Mouse (Mus musculus): ENCODE measurements around the gene Plekhh2. TPM values are rescaled to one million over a fixed set of nuclear protein-coding genes. Genes with fewer than 3 reads are reported as not detected.

Gene Plekhh2
- total and polyA plus RNA-seq, 3 experiments = 0.21 to 1.7 (median 1.1) TPM

GRCm38 (mm10) chr17:84611500-84611899 lies 99.8 kb downstream of the Plekhh2 start:
- Histone ChIP-seq H3K27ac (ENCODE audit: insufficient read depth, low read depth) (peak overlapping the region; percentile 70), H3K4me2 (ENCODE audit: insufficient read depth, low read depth, poor library complexity, severe bottlenecking) (peak overlapping the region; percentile 86), H3K79me2 (replicated peaks; ENCODE audit: control insufficient read depth, extremely low read depth, insufficient read depth, poor library complexity, severe bottlenecking) (no peaks in the 10 kb centered on the region), H3K36me3 (replicated peaks in 1 of 2; ENCODE audit: control insufficient read depth in 1 of 2, insufficient read depth in 1 of 2, low read length in 1 of 2) (peaks cover 14% of the 10 kb centered on the region in 2 experiments), H3K4me3 (replicated peaks in 1 of 3; ENCODE audit: low read depth in 2 of 3, low read length in 2 of 3, poor library complexity in 1 of 3) (peak overlapping the region in 2 of 3 experiments; percentile 7 to 31), H3K9ac (ENCODE audit: insufficient read depth, low read depth) (peak overlapping the region; percentile 62), H3K4me1 (ENCODE audit: control insufficient read depth in 1 of 2, insufficient read depth in 2 of 2) (peaks cover 33 to 61% of the 10 kb centered on the region in 2 experiments), H3K27me3 (replicated peaks) (no peaks in the 10 kb centered on the region), H3K9me3 (replicated peaks; ENCODE audit: low read length) (peaks cover 10% of the 10 kb centered on the region)
- in situ Hi-C loops (cut with MboI; ENCODE audit: low pct_ligation_motif_present, low pct_unique_long_range_greater_than_20kb, low sequenced_read_pairs) (no loop called here), dilution Hi-C loops (cut with MboI; ENCODE audit: extremely low pct_ligation_motif_present, extremely low pct_unique_long_range_greater_than_20kb, low sequenced_read_pairs) (no loop called here)
- no peak for DNase-seq (ENCODE audit: extremely low read depth)
- TF ChIP-seq HCFC1 (IDR thresholded peaks at IDR 0.05; ENCODE audit: low read depth, low read length) (no peak), MEF2A (IDR thresholded peaks at IDR 0.05; ENCODE audit: borderline replicate concordance, low read depth, low read length) (no peak), UBTF (IDR thresholded peaks at IDR 0.05; ENCODE audit: low read depth, low read length) (no peak), USF1 (IDR thresholded peaks at IDR 0.05; ENCODE audit: low read depth, low read length) (no peak), ZNF384 (IDR thresholded peaks at IDR 0.05; ENCODE audit: low read depth, low read length) (peak; percentile 70), POLR2A (IDR thresholded peaks at IDR 0.05; ENCODE audit: low read depth, low read length) (0 out of 2 replicates have a peak, but pooled peaks have one; percentile 17), ZKSCAN1 (IDR thresholded peaks at IDR 0.05; ENCODE audit: borderline replicate concordance, low read depth, low read length) (no peak), MAX (IDR thresholded peaks at IDR 0.05; ENCODE audit: low read length) (no peak), CTCF (conservative IDR thresholded peaks at IDR 0.05 in 1 of 2, IDR thresholded peaks at IDR 0.05 in 1 of 2; ENCODE audit: low read depth in 2 of 2, low read length in 2 of 2) (no peak), NRF1 (IDR thresholded peaks at IDR 0.05; ENCODE audit: low read depth, low read length) (no peak), ELF1 (IDR thresholded peaks at IDR 0.05; ENCODE audit: low read depth, low read length) (peak; percentile 48; the same call in 1 of the 2 replicates), IRF4 (IDR thresholded peaks at IDR 0.05; ENCODE audit: low read depth, low read length) (0 out of 2 replicates have a peak, but pooled peaks have one; percentile 4), MAFK (IDR thresholded peaks at IDR 0.05; ENCODE audit: insufficient replicate concordance, low read length) (no peak), CHD1 (IDR thresholded peaks at IDR 0.05; ENCODE audit: low read depth, low read length) (0 out of 2 replicates have a peak, but pooled peaks have one; percentile 64), GABPA (IDR thresholded peaks at IDR 0.05; ENCODE audit: insufficient replicate concordance, low read depth, low read length) (no peak), ZMIZ1 (IDR thresholded peaks at IDR 0.05; ENCODE audit: low read depth, low read length) (no peak), CHD2 (IDR thresholded peaks at IDR 0.05; ENCODE audit: low read length) (no peak), TBP (conservative IDR thresholded peaks at IDR 0.05; ENCODE audit: low read depth, low read length) (peak; percentile 35; the same call in 1 of the 2 replicates), ZC3H11A (IDR thresholded peaks at IDR 0.05; ENCODE audit: low read depth, low read length) (no peak), SIN3A (IDR thresholded peaks at IDR 0.05; ENCODE audit: low read length) (0 out of 2 replicates have a peak, but pooled peaks have one; percentile 20), SMC3 (IDR thresholded peaks at IDR 0.05; ENCODE audit: low read depth, low read length) (no peak), TCF12 (IDR thresholded peaks at IDR 0.05; ENCODE audit: low read depth, low read length) (no peak), ETS1 (conservative IDR thresholded peaks at IDR 0.05; ENCODE audit: low read depth, low read length) (0 out of 2 replicates have a peak, but pooled peaks have one; percentile 27), PAX5 (IDR thresholded peaks at IDR 0.05; ENCODE audit: low read length) (no peak), USF2 (conservative IDR thresholded peaks at IDR 0.05; ENCODE audit: low read depth, low read length) (no peak), E2F4 (IDR thresholded peaks at IDR 0.05; ENCODE audit: insufficient replicate concordance, low read depth, low read length) (0 out of 2 replicates have a peak, but pooled peaks have one; percentile 26), POLR2AphosphoS2 (IDR thresholded peaks at IDR 0.05; ENCODE audit: low read depth, low read length) (no peak), EP300 (IDR thresholded peaks at IDR 0.05; ENCODE audit: low read length) (0 out of 2 replicates have a peak, but pooled peaks have one; percentile 12)
